Mouse (Mus musculus): Measurements from ENCODE around the gene Phf12.

DNA sequence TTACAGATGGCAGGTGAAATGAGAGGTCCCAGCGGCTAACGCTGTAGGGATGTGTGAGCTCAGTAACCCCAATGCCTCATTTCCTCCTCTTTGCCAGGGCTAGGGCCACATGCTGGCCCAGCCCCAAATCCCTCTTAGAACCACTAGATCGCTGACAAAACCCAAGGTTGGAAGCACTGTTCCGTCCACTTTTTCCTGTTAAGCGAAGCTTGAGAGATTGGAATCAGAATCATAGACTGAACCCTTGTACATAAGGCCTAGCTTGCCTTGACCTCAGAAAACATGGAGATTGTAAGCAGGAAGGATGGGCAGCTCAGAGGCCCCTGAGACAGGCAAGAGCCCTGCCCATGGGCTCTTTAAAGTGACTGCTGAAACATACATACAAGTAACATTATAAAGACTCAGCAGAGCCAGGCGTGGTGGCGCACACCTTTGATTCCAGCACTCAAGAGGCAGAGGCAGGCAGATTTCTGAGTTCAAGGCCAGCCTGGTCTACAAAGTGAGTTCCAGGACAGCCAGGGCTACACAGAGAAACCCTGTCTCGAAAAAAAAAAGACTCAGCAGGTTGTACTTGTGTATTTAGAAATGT is 3.2 kb upstream of the Phf12 start:
- TF ChIP-seq EP300 (IDR thresholded peaks at IDR 0.05; ENCODE audit: insufficient read depth, low read depth, low read length), result no peak
- TF ChIP-seq CTCF (IDR thresholded peaks at IDR 0.05; ENCODE audit: low read depth, low read length), result no peak
- TF ChIP-seq POLR2A (IDR thresholded peaks at IDR 0.05; ENCODE audit: insufficient read depth, low read length), result no peak
